Mouse (Mus musculus): Measurements from ENCODE around the gene Dot1l. TPM values are rescaled to one million over a fixed set of nuclear protein-coding genes. Genes with fewer than 3 reads are reported as not detected.

Dot1l gene
- polyA plus RNA-seq, 1 experiment = 8.8 TPM

DNA sequence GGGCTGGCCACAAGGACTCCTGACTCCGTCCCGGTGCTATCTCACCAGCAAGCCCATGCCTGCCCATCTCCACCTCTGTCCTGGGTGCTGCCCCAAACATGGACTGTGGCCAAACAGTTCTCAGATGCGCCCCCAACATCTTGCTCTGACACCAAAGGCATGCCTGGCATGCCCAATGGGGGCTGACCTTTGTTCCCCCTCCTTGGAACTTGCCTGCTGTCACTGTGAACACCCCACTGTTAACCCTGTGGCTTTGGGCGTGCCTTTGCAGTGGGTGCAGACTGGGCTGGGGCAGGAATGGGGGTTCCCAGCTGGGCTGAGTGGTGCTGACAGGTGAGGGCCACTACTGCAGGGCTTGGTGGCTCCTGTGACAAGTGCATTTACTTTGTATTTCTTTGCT lies 38.8 kb downstream of the Dot1l start:
- no peak overlapping the region for H3K4me3 ChIP-seq (replicated peaks)
- peaks cover 36% of the 10 kb centered on the region for H3K4me1 ChIP-seq (ENCODE audit: control insufficient read depth)
- no peaks in the 10 kb centered on the region for H3K27me3 ChIP-seq (ENCODE audit: control insufficient read depth)
- no peaks in the 10 kb centered on the region for H3K9me3 ChIP-seq (ENCODE audit: control insufficient read depth, low read length)
- peaks cover 86% of the 10 kb centered on the region for H3K36me3 ChIP-seq (ENCODE audit: control insufficient read depth)
- TF ChIP-seq TAL1 (IDR thresholded peaks at IDR 0.05; ENCODE audit: low read length) (no peak), GATA1 (IDR thresholded peaks at IDR 0.05; ENCODE audit: low read length) (no peak)

DNA sequence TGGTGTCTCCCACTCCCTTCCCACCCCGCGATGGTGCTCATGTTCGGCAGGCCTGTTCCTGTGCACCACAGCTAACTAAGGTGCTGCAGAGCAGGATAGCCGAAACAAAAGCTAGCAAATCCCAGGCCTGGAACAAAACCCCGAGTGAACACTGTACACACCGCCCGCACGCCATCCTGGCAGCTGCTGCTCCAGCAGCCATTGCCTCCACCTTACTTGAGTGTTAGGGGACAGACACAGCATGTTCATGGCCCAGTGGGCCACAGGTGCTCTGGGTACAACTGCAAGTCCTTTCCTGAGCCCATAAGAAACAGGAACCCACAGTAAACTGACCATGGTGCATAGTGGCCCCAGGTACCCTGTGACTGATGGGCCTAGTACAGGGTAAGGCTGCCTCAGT lies 39.7 kb downstream of the Dot1l start:
- H3K27me3 ChIP-seq (ENCODE audit: control insufficient read depth) = no peaks in the 10 kb centered on the region
- H3K9me3 ChIP-seq (ENCODE audit: control insufficient read depth, low read length) = no peaks in the 10 kb centered on the region
- no peak for TF ChIP-seq TAL1 (IDR thresholded peaks at IDR 0.05; ENCODE audit: low read length)
- TF ChIP-seq GATA1 (IDR thresholded peaks at IDR 0.05; ENCODE audit: low read length) = no peak
- no peak overlapping the region for H3K4me3 ChIP-seq (replicated peaks)
- peaks cover 45% of the 10 kb centered on the region for H3K4me1 ChIP-seq (ENCODE audit: control insufficient read depth)
- H3K36me3 ChIP-seq (ENCODE audit: control insufficient read depth) = peaks cover 79% of the 10 kb centered on the region

DNA sequence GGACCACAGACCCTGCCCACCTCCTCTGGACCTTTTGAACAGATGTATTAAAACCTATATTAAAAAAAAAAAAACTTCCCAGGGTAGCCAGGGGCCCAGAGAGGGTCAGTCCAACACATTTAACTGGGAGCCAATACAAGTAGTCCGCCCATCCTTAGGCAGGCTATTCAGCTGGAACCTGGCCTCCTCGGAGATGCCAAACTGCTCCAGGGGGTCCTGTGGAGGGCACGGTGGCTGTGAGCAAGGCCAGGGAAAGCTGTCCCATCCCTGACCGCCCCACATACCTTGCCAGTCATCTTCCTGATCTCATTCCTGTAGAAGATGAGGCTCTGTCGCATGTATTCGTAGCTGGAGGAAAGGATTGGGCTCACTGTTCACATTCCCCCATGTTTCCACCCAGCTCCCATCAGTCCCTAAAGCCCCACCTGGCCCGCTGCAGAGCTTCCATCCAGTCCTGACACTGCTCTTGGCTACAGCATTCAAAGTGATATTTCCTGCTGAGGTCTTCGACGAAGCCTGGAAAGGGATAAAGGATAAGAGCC lies 41.4 kb downstream of the Dot1l start:
- H3K36me3 ChIP-seq (ENCODE audit: control insufficient read depth) = peaks cover 79% of the 10 kb centered on the region

DNA sequence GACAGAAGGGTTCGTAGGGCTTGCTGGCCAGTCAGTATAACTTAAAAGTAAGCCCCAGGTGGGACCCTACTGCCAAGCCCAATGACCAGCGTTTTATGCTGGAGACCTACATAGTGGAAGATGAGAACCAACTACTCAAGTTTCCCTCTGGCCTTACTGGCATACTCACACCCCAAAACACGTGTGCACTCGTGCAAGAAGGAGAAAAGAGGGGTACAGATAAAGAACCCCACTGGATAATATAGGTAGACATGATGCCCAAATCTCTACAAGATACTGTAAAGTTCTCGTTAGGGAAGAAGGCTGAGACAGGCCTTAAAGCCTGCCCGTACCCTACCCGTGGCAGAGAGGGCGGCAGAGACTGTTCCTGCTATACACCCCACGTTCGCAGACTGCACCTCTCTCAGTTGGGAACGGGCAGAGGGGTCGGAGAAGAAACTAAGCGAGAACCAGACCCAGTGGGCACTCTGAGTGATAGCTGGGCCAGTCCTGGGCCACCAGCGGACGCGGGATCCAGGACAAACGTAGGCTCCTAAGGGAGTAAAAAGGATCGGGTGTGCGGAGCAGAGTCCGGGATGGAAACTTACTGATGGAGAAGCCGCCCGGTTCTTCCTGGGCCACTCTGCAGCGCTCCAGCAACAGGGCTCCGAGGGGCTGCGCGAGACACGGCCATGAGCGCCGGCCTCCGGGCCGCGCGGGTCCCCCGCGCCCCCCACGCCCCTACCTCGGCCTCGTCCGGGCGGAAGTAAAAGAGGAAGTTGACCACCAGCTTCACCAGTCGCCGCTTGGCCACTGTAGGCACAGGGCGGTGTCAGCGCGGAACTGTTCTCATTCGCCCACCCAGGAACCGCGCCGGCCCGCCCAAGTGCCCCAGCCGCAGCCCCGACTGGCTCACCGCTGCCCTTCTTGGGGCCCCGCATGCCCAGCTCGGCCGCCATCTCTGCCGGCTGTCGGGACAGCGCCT lies 42.5 kb downstream of the Dot1l start:
- H3K4me1 ChIP-seq (ENCODE audit: control insufficient read depth) = peaks cover 58% of the 10 kb centered on the region
- TF ChIP-seq GATA1 (IDR thresholded peaks at IDR 0.05; ENCODE audit: low read length) (no peak), TAL1 (IDR thresholded peaks at IDR 0.05; ENCODE audit: low read length) (no peak)
- H3K36me3 ChIP-seq (ENCODE audit: control insufficient read depth) = peaks cover 79% of the 10 kb centered on the region
- H3K9me3 ChIP-seq (ENCODE audit: control insufficient read depth, low read length) = no peaks in the 10 kb centered on the region
- peak overlapping the region; percentile 89 for H3K4me3 ChIP-seq (replicated peaks)
- H3K27me3 ChIP-seq (ENCODE audit: control insufficient read depth) = no peaks in the 10 kb centered on the region

More for the DNA sequence above, 41.4 kb downstream of the Dot1l start:
- Histone ChIP-seq H3K27me3 (ENCODE audit: control insufficient read depth) (no peaks in the 10 kb centered on the region), H3K4me1 (ENCODE audit: control insufficient read depth) (peaks cover 55% of the 10 kb centered on the region), H3K4me3 (replicated peaks) (peak overlapping the region; percentile 89), H3K9me3 (ENCODE audit: control insufficient read depth, low read length) (no peaks in the 10 kb centered on the region)
- TF ChIP-seq GATA1 (IDR thresholded peaks at IDR 0.05; ENCODE audit: low read length) (no peak), TAL1 (IDR thresholded peaks at IDR 0.05; ENCODE audit: low read length) (no peak)

DNA sequence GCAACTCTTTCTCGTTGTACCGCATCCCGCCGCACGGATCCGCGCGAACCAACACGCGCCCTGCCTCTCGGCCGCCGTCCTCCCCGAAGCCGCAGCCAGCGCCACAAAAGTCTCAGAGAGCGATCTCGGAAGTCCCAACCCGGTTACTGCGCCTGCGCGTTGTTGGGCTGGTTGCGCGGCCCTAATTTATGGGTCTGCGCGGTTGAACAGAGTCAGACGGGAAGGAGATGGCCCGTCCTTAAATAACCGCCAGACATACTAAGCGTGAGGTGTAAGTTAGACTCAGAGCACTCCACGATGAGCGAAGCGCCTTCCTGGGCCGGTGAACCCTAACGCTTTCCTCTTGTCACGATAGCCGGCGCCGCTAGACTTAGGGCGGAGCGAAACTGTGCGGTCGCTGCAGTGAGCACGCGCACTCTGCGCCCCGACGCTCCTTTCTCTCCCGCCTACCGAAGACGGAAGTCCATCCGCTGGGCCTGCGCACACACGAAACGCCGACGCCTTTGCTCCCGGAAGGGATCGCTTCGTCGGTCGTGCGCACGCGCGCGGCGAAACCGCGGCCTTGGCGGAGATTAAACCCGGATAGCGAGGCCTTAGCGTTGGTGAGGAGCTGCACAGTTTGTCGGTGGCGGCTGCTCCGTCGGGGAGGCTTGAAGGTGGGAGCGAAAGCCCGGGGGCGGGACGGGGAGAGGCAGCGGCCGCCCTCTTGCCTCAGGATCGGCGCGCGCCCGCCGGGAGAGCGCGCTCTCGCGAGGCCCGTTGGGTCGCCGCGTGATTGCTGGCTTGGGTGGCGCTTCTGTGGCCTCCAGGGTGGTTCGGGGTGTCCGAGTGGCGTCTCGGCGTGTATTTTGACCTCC lies 43.4 kb downstream of the Dot1l start, which contains the start of the genes Sf3a2 and Plekhj1:
Gene Sf3a2, plus strand, starts transcription at position 49 of the 857 bp plus-strand sequence.
Gene Plekhj1, minus strand, starts transcription at position 477 of the 857 bp plus-strand sequence.
- Histone ChIP-seq H3K4me1 (ENCODE audit: control insufficient read depth) (peaks cover 60% of the 10 kb centered on the region), H3K9me3 (ENCODE audit: control insufficient read depth, low read length) (no peaks in the 10 kb centered on the region), H3K4me3 (replicated peaks) (peak within 1 kb of the TSS; percentile 89), H3K27me3 (ENCODE audit: control insufficient read depth) (no peaks in the 10 kb centered on the region), H3K36me3 (ENCODE audit: control insufficient read depth) (peaks cover 79% of the 10 kb centered on the region)
- no peak for TF ChIP-seq TAL1 (IDR thresholded peaks at IDR 0.05; ENCODE audit: low read length)

DNA sequence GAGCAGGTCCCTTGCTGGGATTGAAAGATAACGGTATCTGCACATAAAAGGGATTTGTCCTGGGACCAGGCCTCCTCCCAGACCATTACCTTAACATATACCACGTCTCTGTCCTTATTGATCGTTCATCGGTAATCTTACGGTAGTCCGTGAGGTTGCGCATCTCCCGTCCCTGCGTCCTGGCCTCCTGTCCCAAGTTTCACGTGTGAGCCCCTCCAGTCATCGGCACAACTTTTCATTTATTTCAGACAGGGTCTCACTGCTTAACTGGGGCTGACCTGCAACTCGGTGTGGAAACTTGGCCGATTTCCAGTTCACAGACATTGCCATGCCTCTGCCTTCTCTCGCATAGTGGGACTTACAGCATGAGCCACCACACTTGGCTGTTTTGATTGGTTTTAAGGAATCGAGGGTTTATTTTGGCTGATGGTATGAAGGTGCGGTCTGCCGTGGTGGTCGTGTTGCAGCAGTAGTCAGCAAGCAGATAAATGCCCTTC lies 44.1 kb downstream of the Dot1l start:
- Histone ChIP-seq H3K4me1 (ENCODE audit: control insufficient read depth) (peaks cover 59% of the 10 kb centered on the region), H3K9me3 (ENCODE audit: control insufficient read depth, low read length) (no peaks in the 10 kb centered on the region)

DNA sequence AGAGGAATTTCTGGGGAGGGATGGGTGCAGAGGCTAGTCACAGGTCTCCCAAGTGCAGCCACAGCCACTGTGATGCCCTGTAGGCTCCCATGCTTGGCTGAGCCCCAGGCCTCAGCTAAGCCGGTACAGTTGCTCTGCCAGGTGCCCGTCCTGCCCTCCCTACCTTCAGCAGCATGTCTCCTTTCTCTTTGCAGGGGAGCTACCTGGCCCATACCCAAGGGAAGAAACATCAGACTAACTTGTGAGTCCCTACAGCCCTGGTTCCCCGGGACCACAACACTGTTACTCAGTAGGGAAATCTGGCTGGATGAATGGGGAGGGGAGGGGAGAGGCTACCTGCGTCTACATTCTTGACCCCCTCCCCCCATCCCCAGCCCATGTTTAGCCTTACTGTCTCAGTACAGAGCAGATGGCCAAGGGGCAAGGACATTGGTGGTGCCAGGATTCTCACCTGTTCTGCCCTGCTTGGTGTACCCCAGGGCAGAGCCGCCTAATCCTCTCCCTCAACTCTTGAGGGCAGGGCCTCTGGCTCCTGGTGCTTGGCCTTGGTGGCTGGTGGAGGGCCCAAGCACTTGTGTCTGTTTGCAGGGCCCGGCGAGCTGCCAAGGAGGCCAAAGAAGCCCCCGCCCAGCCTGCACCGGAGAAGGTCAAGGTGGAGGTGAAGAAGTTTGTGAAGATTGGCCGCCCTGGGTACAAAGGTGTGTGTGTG lies 47.4 kb downstream of the Dot1l start:
- Histone ChIP-seq H3K9me3 (ENCODE audit: control insufficient read depth, low read length) (no peaks in the 10 kb centered on the region), H3K36me3 (ENCODE audit: control insufficient read depth) (peaks cover 72% of the 10 kb centered on the region), H3K27me3 (ENCODE audit: control insufficient read depth) (peaks cover 14% of the 10 kb centered on the region), H3K4me1 (ENCODE audit: control insufficient read depth) (peaks cover 63% of the 10 kb centered on the region), H3K4me3 (replicated peaks) (no peak overlapping the region)
- TF ChIP-seq GATA1 (IDR thresholded peaks at IDR 0.05; ENCODE audit: low read length) = no peak
- TF ChIP-seq TAL1 (IDR thresholded peaks at IDR 0.05; ENCODE audit: low read length) = no peak

More for the DNA sequence above, 44.1 kb downstream of the Dot1l start:
- Histone ChIP-seq H3K4me3 (replicated peaks) (peak overlapping the region; percentile 89), H3K27me3 (ENCODE audit: control insufficient read depth) (no peaks in the 10 kb centered on the region), H3K36me3 (ENCODE audit: control insufficient read depth) (peaks cover 79% of the 10 kb centered on the region)
- TF ChIP-seq GATA1 (IDR thresholded peaks at IDR 0.05; ENCODE audit: low read length) (no peak), TAL1 (IDR thresholded peaks at IDR 0.05; ENCODE audit: low read length) (no peak)

DNA sequence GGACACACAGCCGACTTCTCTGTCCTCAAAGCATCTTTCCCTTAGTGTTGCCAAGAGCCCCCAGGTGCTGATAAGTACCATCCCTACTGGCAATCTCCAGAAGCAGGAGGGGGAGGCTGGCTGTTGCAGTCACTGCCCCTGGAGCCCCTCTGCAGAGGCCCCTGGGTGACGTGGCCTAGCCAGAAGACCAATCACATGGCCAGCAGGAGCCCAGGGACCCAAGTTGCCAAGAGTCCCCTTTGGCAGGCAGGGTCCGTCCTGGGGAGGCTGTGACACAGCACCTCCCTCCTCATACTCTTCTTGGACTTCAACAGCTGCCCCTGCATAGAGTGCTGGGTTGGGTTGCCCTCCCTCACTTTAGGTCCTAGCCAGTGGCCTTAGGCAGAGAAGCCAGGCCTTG lies 48.0 kb downstream of the Dot1l start:
- H3K4me1 ChIP-seq (ENCODE audit: control insufficient read depth) = peaks cover 63% of the 10 kb centered on the region

More for the DNA sequence above, 48.0 kb downstream of the Dot1l start:
- Histone ChIP-seq H3K27me3 (ENCODE audit: control insufficient read depth) (peaks cover 21% of the 10 kb centered on the region), H3K4me3 (replicated peaks) (no peak overlapping the region), H3K9me3 (ENCODE audit: control insufficient read depth, low read length) (no peaks in the 10 kb centered on the region), H3K36me3 (ENCODE audit: control insufficient read depth) (peaks cover 71% of the 10 kb centered on the region)
- no peak for TF ChIP-seq TAL1 (IDR thresholded peaks at IDR 0.05; ENCODE audit: low read length)
- TF ChIP-seq GATA1 (IDR thresholded peaks at IDR 0.05; ENCODE audit: low read length) = no peak
